Mouse (Mus musculus) thymus, postnatal 4 days (tissue): ENCODE results near the gene Stox2.

Experiments used
- DNase-seq: peaks from one replicate; pipeline ENCODE4 v3.0.0; 2021

Stox2 gene

DNA sequence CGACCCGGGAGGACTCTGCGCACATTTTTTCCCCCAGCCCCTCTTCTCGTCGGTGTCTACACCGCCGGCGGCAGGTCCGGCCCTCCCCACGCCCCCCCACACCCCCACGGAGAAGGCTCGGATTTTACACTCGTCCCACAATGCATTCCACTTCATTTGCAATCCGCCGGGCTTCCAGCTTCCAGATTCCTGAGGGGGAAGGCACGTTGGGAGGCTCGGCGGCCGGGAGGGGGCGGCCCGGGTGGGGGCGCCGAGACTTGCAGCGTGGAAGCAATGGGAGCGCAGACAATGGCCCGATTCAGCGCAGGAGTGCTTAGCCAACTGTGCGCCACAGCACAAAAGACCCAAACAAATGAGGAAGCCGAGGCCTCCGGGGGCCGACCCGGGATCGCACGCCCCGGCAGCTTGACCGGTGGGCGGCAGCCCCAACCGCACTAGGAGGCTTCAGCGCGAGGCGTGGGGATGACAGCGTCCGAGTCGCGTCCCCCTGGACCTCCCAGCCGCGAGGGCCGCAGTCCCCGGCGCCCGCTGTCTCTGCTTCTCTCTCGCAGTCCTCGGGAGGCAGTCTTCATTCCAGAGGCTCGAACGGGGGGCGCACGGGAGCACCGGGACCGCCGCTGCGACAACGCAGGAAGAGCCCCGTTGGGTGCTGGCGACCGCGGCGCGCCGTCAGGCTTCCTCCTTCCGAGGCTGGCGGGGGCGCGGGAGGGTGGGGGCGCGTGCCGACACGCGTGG, 157.9 kb downstream of the Stox2 start:
- peak; percentile 34 for DNase-seq

DNA sequence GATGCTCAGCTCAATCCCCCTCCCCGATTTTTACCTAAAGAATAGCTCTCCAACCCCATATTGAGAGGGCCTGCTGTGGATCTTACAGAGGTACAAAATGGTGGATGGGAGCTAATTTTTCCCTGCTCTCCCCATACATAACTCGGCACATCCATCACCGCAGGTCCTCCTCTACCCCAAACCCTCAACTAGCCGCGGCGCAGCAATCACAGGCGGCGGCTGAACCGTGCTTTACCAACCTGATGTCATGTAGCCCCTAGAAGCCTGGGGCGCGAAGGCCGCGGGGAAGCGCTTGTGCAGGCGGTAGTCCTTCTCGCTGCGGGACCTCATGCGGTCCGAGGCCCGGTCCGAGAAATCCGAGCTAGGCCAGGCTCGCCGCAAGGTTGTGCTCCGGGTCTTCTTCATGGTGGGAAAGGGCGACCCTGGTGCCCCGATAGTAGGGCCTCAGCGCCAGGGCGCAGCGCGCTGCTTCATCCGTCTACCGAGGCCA, 158.5 kb downstream of the Stox2 start:
- peak; percentile 15 for DNase-seq

DNA sequence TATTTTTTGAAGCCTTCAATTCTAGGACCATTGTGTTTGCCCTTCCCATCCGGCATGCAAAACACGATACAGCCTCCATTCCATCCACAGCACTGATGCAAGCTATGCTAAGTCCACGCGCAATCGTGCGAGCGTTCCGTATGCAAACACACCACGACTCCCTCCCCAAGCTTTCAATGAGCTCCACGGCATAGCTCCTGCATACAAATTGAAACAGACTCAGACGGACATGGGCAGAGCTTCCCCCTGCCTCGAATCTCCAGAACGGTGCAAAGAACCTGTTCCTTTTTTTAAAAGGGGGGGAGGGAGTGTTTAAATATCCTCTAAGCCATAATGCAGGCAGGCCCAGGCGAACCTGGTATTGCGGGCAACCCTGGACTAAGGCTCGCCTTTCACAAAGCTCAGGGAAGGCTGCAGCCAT, 159.0 kb downstream of the Stox2 start:
- no peak for DNase-seq

DNA sequence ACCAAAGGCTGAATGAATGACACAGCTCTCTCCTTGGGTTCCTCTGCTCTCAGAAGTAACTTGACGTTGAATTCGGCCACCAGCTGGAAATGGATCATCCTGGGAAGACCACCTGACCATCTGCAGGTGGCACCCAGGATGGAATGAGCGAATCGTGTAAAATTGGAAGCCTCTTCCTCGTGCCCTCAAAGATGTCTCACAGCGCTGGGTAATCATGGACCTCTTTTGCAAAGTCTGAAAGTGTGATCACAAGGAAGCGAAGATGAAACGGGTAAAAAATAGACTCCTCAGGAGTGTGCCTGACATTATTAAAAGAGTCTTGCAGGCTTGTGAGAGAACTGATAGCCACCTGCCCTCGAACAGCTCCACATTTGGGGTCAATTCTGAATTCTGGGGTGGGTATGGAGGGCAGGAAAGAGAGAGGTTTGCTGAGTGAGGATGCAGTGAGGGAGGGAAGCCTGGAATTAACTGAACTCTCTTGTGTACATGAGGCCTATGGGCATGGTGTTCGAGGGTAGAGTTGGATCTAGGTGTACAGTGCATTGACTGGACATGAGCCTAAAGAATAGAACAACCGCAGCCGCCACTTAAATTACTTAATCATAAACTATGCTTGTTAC, 160.0 kb downstream of the Stox2 start:
- no peak for DNase-seq

DNA sequence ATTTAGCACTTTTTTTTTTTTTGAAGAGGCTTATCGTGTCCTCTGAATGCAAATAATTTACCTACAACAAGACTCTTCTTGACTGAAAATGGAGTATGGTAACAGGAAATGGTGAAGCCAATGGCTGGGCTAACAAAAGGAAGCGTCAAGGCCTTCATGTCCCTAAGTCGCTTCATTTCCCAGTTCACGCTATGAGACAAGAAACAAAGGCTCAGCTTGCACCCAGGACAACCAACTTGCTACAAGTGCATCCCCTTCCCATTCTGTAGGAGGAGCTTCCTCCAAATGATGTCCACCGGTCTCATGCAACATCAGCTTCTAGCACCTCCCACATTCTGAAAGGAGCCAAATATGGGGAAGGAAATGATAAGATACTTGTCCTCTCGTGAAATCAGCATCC, 160.7 kb downstream of the Stox2 start:
- DNase-seq = no peak

DNA sequence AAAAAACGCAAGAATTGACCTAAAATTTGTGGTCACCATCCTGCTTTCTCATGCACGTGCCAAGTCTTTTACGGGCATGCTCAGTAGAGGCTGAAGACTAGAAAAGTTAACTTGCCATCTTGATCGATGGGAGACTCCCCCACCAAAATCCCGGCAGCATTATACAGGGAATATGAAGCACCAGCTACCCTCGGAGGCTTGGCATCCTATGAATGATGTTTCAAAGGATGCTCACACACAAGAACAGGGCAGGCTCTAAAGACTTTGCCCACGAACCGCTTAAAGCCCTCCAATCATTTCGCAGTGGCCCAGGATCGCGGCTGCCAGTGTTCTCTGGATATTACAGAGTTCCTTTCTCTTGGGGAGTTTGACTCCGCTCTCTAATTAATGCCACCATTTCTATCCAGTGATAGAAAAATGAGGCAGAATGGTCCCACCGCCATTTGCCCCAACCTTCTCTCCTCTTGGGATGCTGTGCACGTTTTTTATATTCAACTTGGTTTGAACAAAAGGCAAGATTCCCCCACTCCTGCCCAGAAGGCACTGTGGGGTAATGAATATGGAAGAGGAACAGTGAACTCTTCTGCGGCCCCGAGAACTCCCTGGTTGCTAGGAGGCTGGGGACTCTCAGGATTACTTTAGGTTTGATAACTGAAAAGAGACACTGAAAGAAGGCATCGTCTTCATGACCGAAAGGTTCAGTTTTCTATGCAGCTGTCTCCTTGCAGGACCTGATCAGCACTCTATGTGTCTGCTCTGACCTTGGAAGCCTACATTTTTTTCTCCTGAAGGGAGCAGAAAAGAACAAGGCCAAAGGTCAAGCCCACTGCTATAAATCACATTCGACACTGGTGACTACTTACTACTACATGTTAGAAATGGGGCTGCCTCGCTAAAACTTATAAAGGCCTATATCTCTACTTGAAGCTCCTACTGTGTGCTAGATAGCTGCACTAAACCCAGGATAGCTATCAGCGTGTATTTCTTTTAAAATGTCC, 161.5 kb downstream of the Stox2 start:
- DNase-seq = no peak

DNA sequence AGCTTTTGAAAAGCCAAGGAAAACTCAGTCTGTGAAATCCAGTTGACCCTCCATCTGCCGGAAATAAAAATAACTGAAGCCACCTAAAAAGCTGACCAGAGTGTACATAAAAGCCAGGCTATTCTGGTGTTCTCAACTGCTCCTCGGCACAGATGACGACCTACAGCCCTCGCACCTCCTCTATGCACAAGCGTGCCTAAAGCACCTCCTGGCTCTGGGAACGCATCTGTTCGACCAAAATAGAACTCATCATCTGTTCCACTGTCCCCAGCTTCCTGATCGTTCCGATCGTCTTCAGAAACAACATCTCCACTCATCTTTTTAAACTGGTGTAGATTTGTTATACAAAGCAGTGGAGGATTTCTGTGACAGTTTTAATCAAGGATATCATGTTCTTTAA, 166.3 kb downstream of the Stox2 start:
- no peak for DNase-seq

DNA sequence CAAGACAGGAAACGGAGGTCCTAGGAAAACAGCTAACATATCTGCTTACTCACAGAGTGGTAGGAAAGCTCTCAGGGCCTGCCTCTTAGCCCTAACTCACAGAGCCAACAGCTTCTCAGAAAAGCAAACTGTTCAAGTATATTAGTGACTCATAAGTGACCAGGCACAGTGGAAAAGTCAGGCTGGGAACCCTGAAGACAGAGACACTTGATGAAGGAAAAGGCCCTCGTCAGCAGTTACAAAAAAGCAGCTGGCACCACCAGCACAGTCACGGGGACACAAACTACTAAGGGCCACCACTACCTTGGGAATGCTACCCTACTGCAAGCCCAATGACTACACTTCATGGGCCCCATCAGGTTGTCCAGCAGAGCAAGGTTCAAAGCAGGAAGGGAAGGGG, 168.0 kb downstream of the Stox2 start:
- DNase-seq = no peak

DNA sequence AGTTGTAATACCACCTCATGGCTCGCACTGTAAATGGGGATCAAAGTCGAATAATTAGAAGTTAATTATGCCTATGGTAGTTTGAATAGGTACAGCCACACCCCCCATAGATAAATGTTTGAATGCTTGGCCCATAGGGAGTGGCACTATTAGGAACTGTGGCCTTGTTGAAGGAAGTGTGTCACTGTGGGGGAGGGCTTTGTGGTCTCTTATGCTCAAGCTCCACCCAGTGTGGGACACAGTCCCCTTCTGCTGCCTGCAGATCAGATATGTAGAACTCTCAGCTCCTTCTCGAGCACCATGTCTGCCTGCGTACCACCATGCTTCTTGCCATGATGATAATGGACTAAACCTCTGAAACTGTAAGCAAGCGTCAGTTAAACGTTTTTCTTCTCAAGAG, 177.2 kb downstream of the Stox2 start:
- DNase-seq = no peak

DNA sequence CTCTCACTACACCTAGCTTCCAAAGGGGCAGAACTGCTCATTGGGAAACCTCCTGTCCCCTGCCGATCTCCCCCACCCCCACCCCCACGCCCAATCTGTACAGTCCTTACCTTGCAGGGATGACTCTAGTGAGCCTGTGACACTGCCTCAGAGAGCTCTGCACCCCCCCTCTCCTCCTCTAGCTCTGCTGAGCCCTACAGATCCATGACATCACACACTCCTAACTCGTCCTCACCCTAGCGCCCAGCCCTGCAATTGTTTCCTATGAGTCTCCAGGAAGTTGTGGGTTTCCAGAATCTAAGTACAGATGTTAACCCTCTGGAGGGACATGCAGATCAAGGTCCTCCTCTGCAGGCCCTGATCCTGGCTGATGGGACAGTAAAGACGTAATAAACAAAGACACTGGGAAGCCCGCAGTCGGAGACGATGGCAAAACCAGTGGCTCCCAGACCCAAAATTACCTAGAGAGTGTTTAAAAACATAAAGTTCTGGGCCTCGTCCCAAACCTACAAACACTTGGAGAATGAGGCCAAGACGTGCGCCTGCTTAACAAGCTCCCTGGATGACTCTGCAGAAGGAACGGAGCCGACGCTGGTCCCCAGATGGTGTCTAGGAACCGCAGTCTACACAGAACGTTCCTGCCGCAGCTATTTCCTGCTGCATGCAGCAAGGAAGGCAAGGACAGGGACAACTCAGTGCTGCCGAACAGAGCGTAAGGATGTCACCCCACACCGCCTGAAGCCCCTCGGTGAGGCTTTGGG, 177.9 kb downstream of the Stox2 start:
- DNase-seq = peak; percentile 14

DNA sequence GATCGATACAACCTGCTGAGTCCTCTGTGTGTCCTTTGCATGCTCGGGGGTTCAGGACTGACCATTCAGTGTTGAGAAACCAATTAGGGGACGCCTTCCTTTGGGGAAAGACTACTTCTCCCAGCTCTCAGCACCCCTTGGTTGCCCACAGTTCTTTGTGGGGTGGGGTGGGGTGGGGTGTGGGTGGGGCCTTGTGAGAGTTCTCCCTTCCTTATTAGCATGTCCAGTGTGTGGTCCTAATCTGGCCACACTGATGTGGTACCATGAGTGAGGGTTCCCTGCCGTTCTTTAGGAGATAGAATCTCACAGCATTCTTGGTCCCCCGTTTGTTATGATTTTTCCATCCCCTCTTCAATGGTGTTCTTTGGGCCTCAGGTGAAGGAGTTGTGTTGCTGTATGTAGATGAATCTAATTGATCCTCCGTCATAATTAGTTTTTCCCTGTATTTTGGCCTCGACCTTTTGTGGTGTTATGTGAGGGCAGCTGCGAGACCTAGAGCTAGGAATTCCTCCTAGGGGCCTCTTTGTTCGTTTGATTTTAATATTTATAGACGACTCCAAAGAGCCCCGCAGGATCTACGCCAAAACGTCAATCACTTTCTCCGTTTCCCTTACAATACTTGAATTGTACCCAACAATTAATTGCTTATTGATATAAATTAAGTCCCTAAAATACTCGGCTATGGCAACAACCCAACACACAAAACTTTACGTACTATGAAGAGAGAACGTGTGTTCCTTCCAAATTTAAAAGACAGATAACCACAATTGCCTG, 182.9 kb downstream of the Stox2 start:
- DNase-seq = no peak

DNA sequence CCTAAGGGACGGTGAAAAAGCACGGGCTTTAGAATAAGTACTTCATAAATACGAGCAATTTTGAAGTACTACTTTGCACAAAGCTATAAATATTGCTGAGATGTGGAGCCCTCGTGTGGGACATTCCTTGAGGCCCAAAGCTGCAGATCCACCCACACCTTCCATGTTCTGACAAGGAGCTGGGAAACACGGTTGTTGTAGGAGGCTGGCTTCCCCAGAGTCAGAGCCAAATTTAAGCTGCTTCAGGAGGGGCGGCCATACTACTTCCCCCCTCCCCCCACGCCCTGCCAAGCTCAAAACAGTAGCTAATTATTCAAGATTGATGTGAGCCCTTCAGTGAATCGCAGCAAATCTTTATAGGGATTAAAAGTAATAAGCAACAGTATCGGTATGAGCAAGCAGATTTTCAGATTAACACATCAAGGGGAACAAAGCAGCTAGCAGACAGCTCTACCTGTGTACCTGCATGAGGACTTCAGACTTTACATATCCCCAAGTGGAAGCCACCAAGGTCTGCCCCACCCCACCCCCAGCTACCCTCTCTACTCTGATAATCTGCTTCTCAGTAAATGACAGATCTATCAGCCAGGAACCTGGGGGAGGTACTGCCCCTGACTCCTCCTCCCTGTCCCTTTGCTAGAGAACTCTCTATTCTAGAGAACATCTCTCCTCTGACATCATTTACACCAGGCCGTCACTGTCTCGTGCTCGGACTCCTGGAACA, 185.2 kb downstream of the Stox2 start:
- no peak for DNase-seq

DNA sequence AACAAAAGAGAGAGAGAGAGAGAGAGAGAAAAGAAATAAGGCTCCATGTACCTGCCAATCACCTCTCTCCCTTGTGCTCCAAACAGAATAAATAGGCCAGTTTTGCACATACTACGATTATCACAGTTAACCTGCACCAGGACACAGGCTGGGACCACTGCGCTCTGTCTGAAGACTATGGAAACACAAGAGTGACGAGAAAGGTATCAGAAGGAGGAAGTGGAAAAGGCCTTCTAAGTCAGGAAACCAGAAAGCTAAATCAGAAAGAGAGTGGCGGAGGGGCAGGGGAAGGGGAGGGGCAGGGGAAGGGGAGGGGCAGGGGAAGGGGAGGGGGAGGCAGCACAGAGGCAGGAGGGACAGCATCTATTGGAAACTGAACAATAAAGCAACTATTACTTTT, 195.3 kb downstream of the Stox2 start:
- no peak for DNase-seq

DNA sequence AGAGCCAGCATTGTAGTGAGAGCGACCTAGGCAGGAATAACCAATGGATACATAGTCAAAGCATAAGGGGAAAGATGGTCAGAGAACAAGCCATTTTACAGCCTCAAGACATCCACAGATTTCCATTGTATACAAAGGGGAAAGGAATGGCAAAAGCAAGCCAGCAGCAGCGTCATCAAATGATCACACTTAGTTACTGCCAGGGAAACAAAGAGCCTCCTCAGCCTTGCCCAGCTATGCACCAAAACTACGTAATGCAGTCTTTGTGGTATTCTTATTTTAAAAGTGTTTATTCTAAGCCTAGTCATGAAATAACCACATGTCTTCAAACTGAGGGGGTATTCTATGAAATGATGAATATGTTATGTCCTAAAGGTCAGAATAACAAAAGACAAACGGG, 201.0 kb downstream of the Stox2 start:
- DNase-seq = no peak

DNA sequence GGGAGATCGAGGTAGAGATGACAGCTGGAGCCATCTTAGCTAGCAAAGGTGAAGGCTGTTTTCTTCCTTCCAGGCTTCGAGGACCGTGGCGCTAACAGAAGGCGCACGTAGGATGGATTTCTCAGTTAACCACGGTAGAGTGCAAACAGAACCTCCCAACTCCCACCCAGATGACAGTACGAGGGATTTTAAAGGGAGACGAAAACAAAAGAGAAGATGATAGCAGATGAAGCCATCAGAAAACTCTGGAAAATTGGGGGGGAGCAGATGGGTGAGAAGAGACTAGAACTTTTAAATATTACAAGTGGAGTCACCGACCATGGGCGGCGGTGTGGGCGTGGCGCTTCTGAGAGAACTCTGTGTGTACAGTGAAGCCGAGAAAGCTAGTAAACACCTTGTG, 202.0 kb downstream of the Stox2 start:
- no peak for DNase-seq

DNA sequence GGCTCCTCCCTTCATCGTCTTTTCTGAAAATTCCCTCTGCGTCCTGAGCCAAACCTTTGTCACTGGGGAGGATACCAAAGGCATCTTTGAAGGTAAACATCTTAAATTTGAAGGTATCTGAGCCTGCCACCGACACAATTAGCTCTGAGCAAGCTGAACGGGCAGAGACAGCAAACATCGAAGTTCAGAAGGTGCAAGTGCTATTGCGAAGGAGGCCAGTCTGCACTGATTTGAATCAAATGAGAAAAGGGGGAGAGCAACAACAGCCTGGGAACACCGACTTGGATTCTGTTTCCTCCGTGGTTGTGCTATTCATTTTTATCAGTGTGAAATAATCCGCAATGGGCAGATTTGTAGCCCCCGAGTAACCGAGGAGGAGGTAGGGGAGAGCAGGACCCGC, 202.5 kb downstream of the Stox2 start:
- DNase-seq = no peak

DNA sequence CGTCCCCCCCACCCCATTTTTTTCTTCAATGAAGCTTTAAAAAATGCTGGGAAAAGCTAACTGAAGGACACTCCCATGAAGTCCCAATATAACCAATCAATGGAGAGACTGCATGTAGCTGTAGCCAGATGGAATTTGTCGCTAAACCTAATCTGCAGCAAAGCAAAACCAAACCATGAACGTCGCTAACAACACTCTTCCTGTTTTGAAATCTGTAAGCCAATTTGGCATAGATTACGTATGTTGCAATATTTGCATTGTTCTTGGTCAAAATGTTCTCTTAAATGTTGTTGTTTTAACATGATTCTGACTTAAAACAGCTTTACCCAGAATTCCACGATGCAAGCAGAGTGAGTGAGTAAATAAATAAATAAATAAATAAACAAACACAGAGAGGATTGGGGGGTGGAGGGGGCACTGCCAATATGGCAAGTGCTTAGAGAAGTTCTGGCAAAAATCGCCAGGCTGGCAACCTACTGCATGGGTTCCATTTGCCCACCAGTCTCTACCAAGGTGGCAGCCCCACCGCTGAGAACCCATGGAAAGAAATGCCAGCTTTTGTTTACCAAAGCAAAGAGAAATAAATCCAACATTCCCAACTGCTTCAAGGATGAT, 203.0 kb downstream of the Stox2 start:
- DNase-seq = no peak

DNA sequence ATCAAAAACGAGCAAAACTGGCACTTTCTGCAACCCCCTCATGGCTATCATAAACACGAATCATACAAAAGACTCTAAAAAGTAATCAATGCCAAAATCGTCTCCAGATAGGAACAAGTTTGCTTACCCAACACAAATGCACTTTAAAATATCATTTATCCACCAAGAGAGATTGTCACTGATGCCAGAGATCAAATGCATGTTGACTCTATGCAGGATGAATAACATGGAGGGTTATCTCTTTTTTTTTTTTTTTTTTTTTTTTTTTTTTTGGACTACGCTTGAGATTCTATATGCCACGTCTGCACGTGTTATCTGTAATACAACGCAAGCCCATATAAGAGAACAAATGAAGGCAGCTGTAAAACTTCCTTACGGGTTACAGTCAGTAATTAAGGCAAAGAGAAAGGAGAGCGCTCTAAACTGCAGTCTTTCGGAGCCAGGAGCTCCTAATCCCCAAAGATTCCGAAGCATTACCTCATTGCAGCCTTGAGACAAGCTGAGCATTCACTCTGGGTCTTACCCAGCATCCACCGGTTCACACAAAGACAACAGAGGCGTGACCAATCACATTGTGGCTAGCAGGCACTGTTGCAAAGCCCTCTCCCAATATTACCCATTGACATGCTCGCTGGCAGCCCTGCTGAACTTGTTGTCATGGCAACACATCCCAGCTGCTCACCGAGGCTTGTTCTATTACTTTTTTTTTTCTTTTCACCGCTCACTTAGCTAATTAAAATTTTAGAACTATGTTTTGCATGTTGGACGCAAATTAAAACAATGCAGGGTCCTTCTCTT, 203.8 kb downstream of the Stox2 start:
- peak; percentile 15 for DNase-seq

DNA sequence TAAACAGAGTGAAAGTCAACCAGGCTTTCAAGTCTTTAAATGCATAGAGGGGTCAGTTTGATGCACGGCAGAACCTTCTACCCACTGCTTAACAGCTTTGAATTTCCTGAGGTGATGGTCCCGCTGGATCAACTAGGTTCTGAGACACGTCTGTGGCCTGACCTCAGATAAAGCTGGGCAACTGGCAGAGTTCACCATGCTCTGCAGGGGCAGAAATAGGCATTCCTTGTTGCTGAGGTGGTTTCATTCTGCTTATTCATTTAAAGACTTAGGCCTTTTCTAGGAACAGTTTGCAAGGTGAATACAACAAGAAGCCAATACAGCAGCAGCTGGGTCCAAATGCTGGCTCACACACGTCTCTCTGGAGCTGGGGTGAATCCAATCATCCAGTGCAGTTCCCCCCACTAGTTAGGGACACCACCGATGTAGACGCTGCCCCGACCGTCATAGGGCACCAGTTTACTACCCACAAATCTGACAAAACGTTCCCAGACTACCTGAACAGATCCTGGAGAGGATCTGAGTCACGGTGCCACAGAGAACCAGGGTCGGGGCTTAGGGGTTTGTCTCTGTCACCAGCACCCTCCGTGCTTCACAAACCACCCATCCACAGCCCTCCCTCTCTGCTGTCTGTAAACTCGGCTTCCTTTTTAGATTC, 204.6 kb downstream of the Stox2 start:
- DNase-seq = no peak
